Mouse (Mus musculus) heart, adult 2 months (tissue): ENCODE data around the gene Gal3st1. TPM values are rescaled to one million over a fixed set of nuclear protein-coding genes. Genes with fewer than 3 reads are reported as not detected.

Experiments
- DNase-seq, 2 experiments: peaks; one replicate each; pipeline ENCODE4 v3.0.0; 2021
- H3K27ac ChIP-seq: fragments of 200-600 bp; 2 replicates; pipeline ENCODE4 v1.8.1; 2022
- H3K27me3 ChIP-seq: fragments of 200-500 bp; 2 replicates; pipeline ENCODE4 v1.6.1; 2012; ENCODE audit warnings: mild to moderate bottlenecking, low read length, inconsistent platforms, mixed read lengths; ENCODE audit not compliant: control insufficient read depth, insufficient read depth
- H3K36me3 ChIP-seq: fragments of 200-500 bp; 2 replicates; pipeline ENCODE4 v1.6.1; 2012; ENCODE audit warnings: low read length, inconsistent platforms; ENCODE audit not compliant: control insufficient read depth, insufficient read depth
- H3K4me1 ChIP-seq: fragments of 200-500 bp; 2 replicates; pipeline ENCODE4 v1.6.1; 2011; ENCODE audit warnings: low read length; ENCODE audit not compliant: control insufficient read depth, insufficient read depth
- H3K4me3 ChIP-seq: fragments of 200-600 bp; 2 replicates; pipeline ENCODE4 v1.8.1; 2022
- H3K79me2 ChIP-seq: fragments of 200-500 bp; replicated peaks from 2 replicates; pipeline ENCODE4 v1.6.1; 2012; ENCODE audit warnings: mild to moderate bottlenecking, inconsistent platforms, low read length, moderate library complexity, mixed read lengths; ENCODE audit not compliant: control insufficient read depth, insufficient read depth
- H3K9ac ChIP-seq: fragments of 200-500 bp; 2 replicates; pipeline ENCODE4 v1.6.1; 2012; ENCODE audit warnings: low read depth, mild to moderate bottlenecking, control low read depth, inconsistent platforms, low read length, mixed read lengths
- CTCF ChIP-seq: fragments of 200-600 bp; IDR thresholded peaks from 2 replicates; pipeline ENCODE4 v1.8.1; 2022; ENCODE audit warnings: antibody characterized with exemption, mild to moderate bottlenecking, moderate library complexity
- EP300 ChIP-seq: fragments of 200-500 bp; IDR thresholded peaks from 2 replicates; pipeline ENCODE4 v1.6.1; 2011; ENCODE audit warnings: low read depth, low read length, control low read depth; ENCODE audit not compliant: insufficient read depth
- POLR2A ChIP-seq: fragments of 200-500 bp; IDR thresholded peaks from 2 replicates; pipeline ENCODE4 v1.6.1; 2011; ENCODE audit warnings: mild to moderate bottlenecking, low read depth, low read length, control low read depth; ENCODE audit not compliant: insufficient read depth
- WGBS: fragments of 180-500 bp; shearing (Covaris S2); methylation state at CpG from one replicate; pipeline ENCODE4 v1.1.7; 2018; 5-methylcytosine and 5-hydroxymethylcytosine counted together
- intact Hi-C: fragments of 180-260 bp; cut with DNase I; formaldehyde crosslinking; loops from one replicate; pipeline ENCODE4 v1.15.1; 2025
- polyA plus RNA-seq: library from polyadenylated mRNA; depleted of rRNA; stranded (reverse); fragments of >200 nt; gene quantifications from 2 replicates; pipeline ENCODE4 v1.2.3, GENCODE M21; 2012
- total RNA-seq, 2 experiments: library from RNA; stranded (reverse); gene quantifications; 2 replicates each; pipeline ENCODE4 v1.2.3; 2021

Gal3st1 gene
- total and polyA plus RNA-seq, 3 experiments = 0.18 to 1.1 (median 0.21) TPM

DNA sequence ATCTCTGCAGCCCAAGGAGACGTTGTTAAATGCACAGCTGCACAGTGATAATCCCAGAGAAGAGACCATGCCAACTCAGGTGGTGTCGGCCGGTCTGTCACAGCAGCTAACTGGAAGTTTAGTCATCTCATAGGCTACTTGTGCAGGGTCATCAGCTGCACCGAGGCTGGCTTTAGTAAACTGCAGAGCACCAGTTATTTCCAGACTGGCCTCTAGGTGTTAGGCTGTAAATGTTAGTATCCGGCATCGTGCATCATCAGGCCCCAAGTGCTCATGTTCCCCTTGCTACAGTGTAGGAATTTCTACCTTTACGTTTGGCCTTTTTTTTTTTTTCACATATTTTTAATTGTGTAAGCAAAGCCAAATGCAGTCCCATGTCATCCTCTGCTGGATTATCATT, 50.0 kb downstream of the Gal3st1 start:
- H3K27me3 ChIP-seq = no peaks in the 10 kb centered on the region; the same call in 1 of the 2 replicates
- intact Hi-C loops = no loop called here
- no peaks in the 10 kb centered on the region for H3K79me2 ChIP-seq
- H3K9ac ChIP-seq = no peak overlapping the region
- H3K27ac ChIP-seq = no peak overlapping the region
- H3K4me1 ChIP-seq = no peaks in the 10 kb centered on the region
- no peaks in the 10 kb centered on the region for H3K36me3 ChIP-seq
- WGBS = 69% methylated on average over 7 of the region's 7 CpGs
- DNase-seq = no peak
- no peak for TF ChIP-seq EP300
- TF ChIP-seq CTCF = no peak
- TF ChIP-seq POLR2A = no peak
- H3K4me3 ChIP-seq = no peak overlapping the region

DNA sequence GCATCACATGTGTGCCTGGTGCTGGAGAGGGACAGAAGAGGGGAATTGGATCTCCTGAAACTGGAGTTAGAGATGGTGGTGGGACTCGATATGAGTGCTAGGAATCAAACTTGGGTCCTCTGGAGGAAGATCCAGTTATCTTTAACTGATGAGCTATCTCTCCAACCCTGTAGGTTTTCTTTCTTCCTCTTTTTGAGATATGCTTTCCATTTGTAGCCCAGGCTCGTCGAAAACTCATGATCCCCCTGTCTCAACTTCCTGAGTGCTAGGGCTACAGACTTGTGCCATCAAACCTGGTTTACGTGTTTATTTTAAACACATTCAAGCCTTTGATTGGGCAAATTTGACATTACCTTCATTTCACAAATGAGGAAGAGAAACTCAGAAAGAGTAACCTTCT, 50.7 kb downstream of the Gal3st1 start:
- H3K36me3 ChIP-seq = no peaks in the 10 kb centered on the region
- H3K4me3 ChIP-seq = no peak overlapping the region
- no peaks in the 10 kb centered on the region; the same call in 1 of the 2 replicates for H3K27me3 ChIP-seq
- no peak overlapping the region for H3K9ac ChIP-seq
- no peak overlapping the region for H3K27ac ChIP-seq
- no peaks in the 10 kb centered on the region for H3K79me2 ChIP-seq
- intact Hi-C loops = no loop called here
- H3K4me1 ChIP-seq = no peaks in the 10 kb centered on the region
- DNase-seq = no peak
- no peak for TF ChIP-seq POLR2A
- TF ChIP-seq EP300 = no peak
- TF ChIP-seq CTCF = no peak
- WGBS = 75% methylated on average over 4 of the region's 4 CpGs

DNA sequence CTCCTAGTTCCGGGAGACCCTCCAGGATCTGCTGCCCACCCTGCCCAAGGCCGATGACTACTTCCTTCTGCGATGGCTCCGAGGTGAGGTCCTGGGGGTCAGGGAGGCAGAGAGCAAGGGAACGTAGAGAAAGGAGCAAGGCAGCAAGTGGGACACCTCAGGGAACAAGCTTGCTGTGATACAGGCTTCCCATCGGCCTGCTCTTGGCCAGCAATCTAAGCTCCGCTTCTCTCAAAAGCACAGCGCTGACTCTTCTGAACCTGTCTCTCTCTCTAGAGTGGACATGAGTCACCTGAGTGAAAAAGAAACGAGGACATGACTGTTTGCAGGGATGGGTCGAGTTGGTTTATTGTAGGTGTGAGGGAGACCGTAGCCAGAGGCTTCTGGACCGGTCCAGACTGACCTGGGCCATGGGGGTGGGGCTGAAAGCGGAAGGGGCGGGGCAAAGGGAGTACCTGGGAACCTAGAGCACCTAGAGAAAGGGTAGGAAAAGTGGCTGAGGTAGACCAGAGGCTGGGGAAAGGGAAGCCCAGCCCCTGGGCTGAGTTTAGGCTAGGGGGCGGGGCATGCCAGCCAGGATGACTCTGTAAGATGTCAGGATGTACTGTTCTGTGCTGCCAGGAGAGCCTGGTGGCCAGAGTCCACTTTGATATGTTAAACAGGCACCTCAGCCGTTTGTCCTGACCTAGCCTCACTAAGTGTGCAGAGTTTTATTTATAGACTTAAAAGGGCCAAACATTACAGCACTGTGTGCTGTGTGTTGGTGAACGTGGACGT, 51.9 kb downstream of the Gal3st1 start:
- Histone ChIP-seq H3K4me3 (no peak overlapping the region), H3K9ac (no peak overlapping the region), H3K4me1 (no peaks in the 10 kb centered on the region), H3K79me2 (no peaks in the 10 kb centered on the region), H3K36me3 (no peaks in the 10 kb centered on the region), H3K27me3 (no peaks in the 10 kb centered on the region; the same call in 1 of the 2 replicates), H3K27ac (no peak overlapping the region)
- 62% methylated on average over 18 of the region's 18 CpGs for WGBS
- peak in 1 of 2 experiments; percentile 40 for DNase-seq
- no peak for TF ChIP-seq CTCF
- intact Hi-C loops = no loop called here

DNA sequence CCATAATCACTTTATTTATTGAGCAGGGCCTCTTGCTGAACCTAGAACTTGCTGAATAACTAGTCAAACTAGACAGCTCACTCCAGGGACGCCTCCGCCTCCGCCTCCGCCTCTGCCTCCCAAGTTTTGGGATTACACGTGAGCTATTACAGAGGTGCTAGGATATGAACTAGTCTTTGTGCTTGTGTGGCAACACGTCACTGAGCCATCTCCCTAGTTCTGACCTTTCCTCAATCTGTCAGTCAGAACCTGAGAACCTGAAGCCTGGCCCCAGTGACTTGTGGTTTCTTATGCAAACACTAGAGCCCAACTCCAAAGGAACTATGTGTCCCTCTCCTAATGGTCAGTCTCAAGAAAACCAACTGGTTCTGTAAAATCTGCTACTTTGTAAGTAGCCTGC, 52.5 kb downstream of the Gal3st1 start:
- Histone ChIP-seq H3K36me3 (no peaks in the 10 kb centered on the region), H3K9ac (no peak overlapping the region), H3K4me1 (no peaks in the 10 kb centered on the region), H3K79me2 (no peaks in the 10 kb centered on the region), H3K27me3 (no peaks in the 10 kb centered on the region; the same call in 1 of the 2 replicates), H3K27ac (no peak overlapping the region), H3K4me3 (no peak overlapping the region)
- intact Hi-C loops = no loop called here
- 80% methylated on average over 6 of the region's 6 CpGs for WGBS
- TF ChIP-seq POLR2A (no peak), CTCF (no peak), EP300 (no peak)
- no peak for DNase-seq

DNA sequence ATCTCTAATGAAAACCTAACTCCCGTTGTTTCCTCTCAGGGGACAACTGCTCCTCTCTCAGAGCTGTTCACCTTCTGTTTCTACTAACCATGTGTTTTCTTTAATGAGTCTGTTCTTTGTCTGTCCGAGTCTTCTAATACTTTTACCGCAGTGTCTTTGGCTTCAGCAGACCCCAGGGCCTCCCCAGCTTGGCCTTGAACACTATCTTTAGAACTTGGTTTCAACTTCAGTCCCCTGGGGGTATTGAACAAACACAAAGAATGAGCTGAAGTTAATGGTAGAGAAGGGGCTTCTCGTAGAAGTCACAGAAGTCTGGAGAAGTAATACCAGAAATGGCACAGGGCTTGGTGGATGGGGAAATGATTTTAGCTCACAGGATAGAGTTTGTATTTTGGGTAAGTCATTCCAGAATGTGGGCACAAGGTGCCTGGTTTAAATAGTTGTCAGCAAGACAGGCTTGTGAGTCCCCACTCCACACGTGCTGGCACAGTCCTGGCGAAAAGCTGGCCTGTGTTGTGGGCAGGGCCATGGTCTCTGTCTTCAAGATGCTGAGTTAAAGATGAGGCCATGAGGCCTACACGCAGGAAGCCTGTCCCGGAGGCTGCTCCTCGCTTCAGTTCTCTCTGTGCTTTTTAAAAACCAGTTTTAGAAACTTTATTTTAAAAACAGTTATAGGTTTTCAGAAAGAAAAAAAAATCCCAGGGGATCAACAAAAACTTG, 53.1 kb downstream of the Gal3st1 start:
- intact Hi-C loops = no loop called here
- no peaks in the 10 kb centered on the region for H3K4me1 ChIP-seq

DNA sequence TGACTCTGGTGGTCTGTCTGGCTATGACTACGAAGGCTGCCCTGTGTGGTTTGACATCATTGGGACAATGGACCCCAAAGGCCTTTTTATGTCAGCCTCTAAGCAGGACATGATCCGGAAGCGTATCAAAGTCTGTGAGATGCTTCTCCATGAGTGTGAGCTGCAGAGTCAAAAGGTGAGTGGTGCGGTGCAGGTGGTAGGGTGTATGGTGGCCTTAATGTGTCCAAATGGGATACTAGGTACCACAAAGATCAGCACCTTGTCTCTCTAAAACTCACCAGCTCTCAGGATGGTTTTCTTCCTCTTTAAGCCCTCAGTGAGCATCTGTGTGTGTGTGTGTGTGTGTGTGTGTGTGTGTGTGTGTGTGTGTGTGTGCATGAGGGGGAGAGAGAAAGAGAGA, 56.5 kb downstream of the Gal3st1 start:
- intact Hi-C loops = no loop called here
- Histone ChIP-seq H3K4me3 (no peak overlapping the region), H3K27me3 (no peaks in the 10 kb centered on the region), H3K4me1 (no peaks in the 10 kb centered on the region), H3K79me2 (no peaks in the 10 kb centered on the region), H3K27ac (no peak overlapping the region), H3K9ac (no peak overlapping the region), H3K36me3 (no peaks in the 10 kb centered on the region)
- WGBS = 95% methylated on average over 4 of the region's 4 CpGs
- no peak for DNase-seq
- no peak for TF ChIP-seq POLR2A
- no peak for TF ChIP-seq CTCF
- TF ChIP-seq EP300 = no peak

More for the DNA sequence above, 53.1 kb downstream of the Gal3st1 start:
- Histone ChIP-seq H3K4me3 (no peak overlapping the region), H3K27ac (no peak overlapping the region), H3K36me3 (no peaks in the 10 kb centered on the region), H3K27me3 (no peaks in the 10 kb centered on the region; the same call in 1 of the 2 replicates), H3K79me2 (no peaks in the 10 kb centered on the region), H3K9ac (no peak overlapping the region)
- TF ChIP-seq CTCF (no peak), EP300 (no peak), POLR2A (no peak)
- no peak for DNase-seq
- WGBS = 56% methylated on average over 9 of the region's 9 CpGs
